Mouse (Mus musculus): ENCODE results near the gene Bcat1.
"Not testable (repeated sequence)": the region's sequence is repeated elsewhere in the genome, so short reads cannot be mapped to it uniquely, and the experiment has no call there.

Bcat1 gene

DNA sequence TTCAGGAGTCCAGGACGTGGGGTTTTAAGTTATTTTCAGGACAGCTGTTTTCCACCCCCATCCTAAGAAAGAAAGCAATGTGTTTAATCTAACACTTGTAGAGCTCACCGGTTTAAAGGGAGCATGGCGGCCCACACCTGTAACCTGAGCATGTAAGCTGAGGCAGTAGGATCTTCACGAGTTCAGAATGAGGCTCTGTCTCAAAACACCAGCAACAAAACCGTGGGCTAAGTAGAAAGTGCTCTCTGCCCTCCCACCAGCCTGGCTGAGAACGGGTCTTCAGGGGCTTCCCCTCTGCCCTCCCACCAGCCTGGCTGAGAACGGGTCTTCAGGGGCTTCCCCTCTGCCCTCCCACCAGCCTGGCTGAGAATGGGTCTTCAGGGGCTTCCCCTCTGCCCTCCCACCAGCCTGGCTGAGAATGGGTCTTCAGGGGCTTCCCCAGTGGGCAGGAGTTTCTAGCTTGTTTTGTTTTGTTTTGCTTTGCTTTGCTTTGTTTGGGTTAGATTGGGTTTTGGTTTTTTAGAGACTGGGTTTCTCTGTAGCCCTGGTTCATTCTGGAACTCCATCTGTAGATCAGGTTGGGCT is 17.1 kb upstream of the Bcat1 start:
- DNase-seq (ENCODE audit: low read depth, low spot score): not testable (repeated sequence)

DNA sequence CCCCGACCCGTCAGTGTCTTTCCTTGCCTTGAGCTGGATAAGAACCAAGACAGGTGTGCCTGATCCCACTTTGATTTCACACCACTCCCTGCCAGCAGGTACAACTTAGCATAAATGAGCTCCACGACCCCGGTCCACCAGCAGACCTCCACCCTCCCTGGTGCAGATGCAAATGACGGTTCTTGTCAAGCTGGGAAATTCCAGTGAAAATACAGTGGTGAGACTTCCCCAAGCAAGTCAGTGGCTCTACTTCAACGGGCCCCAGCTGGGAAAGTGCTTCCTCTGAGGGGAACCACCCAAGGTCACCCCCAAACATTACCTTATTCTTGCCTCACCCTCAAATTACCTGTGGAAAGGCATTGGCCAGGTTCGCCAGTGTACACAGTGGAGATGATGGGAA is 16.0 kb upstream of the Bcat1 start:
- DNase-seq (ENCODE audit: low read depth, low spot score): no peak

DNA sequence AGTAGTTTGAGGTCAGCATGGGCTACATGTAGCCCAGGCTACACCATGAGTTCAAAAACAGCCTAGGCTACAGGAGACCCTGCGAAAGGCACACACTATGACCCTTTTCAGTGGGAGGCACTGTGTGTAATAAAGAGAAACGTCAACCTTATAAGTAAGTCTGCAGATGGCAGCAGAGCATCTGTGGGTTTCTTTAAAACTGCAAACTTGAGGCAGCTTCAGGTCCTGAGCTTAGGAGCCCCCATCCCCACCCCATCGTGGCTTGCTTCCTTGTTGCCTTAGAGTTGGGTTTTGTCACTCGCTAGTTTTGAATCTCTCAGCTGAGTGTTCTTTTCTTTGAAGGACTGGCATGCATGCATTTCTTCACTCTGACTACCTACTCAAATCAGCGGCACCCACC is 14.9 kb upstream of the Bcat1 start:
- DNase-seq (ENCODE audit: low read depth, low spot score): no peak

DNA sequence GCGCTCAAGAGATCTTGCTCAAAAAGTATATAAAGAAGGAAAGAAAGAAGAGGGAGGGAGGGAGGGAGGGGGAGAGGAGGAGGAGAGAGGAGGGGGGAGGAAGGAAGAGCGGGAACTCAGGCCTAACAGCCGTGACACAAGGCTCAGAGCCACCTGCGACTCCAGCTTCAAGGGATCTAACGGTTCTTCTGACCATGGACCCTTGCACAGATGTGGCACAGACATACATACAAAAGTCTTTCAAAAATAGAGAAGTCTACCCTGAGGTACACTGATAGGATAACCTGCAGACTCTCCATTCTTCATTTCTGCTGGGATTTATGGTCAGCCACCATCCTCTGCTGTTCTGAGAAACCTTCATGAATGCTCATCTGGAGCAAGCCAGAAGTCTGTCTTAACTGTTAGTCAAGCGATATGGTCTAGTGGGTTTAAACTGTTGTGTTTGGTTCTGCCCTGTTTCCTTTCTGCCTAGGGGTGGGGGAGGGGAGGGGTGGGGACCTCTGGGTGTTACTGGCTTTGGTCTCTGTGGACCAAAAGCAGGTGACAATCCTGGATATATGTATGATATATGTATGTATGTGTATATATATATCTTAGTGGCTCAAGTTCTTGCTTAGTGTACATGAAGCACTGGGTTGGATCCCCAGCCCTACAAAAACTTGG is 14.3 kb upstream of the Bcat1 start:
- no peak for DNase-seq (ENCODE audit: low read depth, low spot score)

DNA sequence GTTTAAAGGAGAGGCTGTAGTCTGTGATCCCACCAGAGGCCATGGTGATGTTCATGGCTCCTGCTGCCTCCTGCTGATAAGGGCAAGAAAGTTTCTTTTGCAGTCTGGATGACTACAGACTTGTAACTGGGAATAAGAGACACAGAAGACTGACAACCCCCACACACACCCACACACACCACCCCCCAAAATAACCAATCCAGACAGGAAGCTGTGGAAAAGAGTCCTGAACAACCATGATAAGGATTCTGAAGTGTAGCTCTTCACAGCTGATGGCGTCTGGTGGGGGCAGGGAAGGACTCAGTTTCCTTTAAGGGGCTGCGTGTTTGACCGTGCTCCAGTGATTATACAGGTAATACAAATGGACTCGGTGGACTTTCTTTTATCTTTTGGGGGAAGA is 13.4 kb upstream of the Bcat1 start:
- DNase-seq (ENCODE audit: low read depth, low spot score): no peak

DNA sequence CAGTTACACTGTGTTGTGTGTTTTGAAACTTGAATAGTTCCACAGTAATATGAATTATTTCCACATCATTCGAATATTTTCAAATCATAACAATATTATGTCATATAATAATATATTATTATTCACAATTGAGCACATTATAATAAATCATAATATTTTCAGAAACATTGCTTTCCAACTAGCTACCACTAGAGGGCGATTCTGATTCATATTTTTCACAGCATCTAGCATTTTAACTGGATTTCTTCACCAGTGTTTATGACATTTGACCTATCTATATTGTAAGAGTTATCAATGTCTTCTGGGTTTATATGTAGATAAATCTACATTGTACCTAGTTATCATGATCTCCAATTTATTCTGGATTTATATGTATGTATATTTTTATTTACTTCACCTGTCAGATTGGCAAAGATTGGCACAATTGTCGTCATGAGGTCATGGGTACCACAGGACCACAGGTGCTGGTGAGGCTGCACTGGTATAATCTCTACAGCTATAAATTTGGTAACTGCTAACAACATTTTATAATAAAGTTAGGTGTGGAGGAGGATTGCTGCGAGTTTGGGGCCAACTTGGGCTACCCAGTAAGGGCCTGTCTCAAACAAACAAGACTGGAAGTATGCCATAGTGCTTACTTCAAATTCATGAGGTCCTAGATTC is 12.6 kb upstream of the Bcat1 start:
- DNase-seq (ENCODE audit: low read depth, low spot score): no peak

DNA sequence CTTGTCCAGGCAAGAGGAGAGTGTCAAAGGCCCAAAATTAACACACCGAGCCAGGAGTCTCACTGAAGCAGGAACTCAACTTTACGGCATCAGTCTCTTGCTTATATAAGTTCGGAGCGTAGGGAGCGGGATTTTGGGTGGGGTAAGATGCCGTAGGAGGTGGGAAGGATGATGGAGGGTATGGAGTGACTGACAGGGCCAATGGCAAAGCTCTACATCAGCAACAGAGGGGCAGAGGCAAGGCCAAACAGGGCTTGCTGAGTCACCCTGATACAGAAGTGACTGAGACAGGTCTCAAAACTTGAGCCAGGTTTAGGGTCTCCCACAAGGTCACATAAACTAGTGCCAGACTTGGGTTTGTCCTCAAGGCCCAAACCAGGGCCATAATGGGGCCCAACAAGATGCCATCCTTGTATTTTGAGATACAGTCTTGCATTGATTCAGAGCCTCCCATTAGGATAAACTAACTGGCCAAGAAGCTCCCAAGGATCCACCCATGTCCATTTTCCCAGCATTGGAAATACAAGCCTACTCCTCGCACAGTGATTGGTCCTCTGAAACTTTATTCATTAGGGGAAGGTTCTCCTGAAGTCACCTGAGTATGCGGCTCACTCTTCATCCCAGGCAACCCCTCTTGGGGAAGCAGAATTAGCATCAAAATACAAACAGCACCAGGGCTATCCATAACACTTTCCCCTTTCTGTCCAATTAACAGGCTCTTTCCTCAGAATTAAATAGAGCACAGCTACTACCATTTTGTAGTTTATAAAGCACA is 8.5 kb upstream of the Bcat1 start:
- DNase-seq (ENCODE audit: low read depth, low spot score): no peak

DNA sequence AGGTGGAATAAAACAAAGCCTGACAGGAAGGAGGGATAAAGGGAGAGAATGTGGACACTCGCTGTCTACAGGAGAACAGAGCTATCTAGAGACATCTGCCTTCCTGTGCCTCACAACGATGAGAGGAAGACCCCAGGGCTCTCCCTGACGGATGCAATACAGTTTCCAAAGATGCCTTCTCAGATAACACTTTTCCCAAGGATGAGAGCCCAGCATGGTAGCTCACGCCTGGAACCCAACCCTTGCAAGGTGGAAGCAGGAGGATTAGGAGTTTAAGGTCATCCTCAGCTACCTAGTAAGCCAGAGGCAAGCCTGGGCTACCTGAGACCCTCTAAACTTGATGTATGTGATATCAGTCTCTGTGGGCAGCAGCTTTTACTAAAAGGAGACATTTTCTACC is 5.7 kb upstream of the Bcat1 start:
- no peak for DNase-seq (ENCODE audit: low read depth, low spot score)

DNA sequence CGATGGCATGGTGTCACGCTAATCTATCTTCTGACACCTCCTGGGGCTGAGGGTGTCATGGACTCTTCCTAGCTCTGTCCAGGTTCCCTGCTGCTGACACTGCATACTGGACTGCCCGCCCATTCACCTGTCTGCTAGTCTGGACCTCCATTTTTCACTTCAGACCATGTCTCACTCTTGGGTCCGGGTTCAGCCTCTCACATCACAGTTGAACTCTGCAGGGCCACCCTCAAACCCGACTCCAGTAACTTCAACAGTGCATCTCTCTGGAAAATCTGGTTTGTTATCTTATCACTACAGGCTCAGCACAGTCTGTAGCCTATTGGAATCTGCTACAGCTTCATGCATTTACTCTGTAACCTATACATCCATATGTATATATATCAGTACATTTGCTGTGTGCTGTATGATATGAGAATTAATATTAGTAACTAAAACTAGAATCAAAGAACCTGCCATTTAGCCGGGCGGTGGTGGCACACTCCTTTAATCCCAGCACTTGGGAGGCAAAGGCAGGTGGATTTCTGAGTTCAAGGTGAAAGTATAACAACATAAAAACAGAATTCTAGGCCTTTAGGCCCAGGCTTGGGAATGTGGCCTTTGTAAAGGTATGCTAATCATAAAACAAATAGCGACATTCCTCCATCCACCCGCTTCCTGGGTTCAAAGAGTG is 3.2 kb upstream of the Bcat1 start:
- DNase-seq (ENCODE audit: low read depth, low spot score): no peak

DNA sequence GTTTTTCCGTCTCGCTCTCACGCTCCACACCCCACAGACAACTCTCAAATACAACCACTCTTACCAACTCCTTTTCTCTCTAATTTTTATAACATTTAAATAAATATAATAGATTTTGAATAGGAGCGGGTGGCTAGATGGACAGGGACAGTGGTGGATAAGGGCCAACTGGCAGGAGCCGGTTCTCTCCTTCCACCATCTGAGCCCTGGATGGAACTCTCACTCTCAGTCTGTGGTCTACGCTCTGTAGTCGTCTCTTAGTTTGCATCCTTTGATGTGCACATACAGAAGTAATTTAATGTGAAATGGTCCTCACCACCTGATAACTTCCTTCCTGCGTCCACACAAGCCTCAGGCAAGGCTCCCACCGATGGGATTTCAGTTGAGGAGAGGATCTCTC is 302 bp upstream of the Bcat1 start:
- DNase-seq (ENCODE audit: low read depth, low spot score): no peak

DNA sequence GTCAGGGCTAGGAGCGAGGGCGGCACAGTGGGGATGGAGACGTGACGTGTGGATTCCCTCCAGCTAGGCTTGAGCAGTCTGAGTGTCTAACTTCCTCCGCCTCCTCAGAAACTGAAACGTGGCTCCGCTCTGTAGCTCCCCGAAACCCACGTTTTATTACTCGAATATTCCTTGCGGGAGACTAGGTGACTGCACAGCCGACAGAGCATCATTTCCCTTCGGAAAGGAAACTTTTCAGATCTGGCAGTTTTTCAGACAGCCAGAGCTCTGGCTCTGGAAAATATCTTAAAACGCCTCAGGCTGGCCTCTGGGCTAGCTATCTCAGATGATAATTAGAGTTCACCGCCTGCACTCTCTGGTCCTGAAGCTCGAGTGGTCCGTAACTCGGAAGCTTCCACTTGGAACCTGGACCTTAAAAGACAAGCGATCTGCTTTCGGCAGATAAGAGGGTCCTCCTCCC is 866 bp downstream of the Bcat1 start:
- DNase-seq (ENCODE audit: low read depth, low spot score): no peak

DNA sequence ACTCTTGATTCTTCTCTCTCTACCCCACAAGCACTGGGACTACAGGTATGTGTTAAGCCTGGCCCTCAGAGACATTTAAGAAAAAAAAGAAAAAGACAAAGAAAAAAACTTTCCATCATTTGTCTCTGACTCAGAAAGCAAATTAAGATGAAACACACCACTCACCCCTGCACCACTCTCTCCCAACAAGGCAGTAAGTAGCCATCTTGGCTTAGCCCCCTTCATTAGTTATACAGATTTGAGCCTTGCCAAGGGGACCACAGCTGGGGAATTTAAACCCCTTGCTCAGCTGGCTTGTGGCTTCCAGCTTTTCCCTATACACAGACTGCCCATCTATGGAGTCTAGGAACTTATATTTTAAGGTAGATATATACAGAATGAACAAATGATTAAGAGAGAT is 1.5 kb downstream of the Bcat1 start:
- DNase-seq (ENCODE audit: low read depth, low spot score): no peak

DNA sequence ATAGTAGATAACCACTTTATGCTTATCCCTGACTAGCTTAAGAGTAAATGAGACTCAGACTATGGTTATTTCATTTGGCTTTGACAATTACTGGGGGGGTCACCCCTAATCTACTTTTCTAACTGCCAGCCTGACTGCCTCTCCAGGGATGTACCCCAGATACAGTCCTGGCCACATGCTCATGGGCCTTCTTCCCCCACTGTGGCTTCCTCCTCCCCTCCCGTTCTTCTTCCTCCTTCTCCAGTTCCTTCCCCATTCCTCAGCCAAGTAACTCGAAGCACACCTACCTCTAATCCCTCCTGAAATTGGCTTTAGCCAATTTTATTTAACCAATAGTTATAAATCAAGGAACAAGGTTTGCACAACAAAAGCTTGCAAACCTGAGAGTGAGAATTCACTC is 6.1 kb downstream of the Bcat1 start:
- DNase-seq (ENCODE audit: low read depth, low spot score): no peak

DNA sequence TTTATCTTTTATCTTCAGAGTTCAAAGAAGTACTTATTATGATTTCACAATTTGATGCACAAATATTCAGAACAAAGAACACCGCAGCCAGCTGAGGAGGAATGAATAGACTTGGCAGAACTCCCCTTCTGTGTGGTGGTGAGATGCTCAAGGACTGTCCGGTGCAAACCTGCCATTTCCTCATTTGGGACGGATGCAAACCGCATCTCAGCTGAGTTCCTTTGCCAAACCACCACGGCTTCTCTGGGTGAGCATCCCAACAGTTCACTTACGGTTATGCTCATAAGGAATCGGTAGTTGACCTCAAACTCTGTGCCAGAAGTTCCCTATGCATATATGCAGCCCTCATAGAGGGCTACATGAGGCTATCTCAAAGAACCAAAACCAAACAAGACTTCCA is 6.6 kb downstream of the Bcat1 start:
- no peak for DNase-seq (ENCODE audit: low read depth, low spot score)

DNA sequence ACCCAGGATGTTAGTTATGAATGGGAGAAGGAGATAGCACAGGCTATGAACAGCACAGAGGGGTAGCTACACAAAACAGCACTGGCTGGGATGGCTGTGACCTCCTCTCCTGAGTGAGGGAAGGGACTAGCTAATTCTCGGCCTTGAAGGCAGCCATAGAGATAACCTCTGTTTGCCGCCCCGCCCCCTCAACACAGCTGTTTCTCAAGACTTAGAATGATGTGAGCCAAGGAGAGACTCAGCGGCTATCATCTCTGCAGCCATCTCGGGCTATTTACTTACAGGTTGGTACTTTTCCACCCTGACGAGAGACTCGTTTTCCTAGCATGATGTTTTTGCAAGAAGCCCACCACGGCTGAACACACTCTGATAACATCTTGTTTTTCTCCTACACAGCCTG is 8.3 kb downstream of the Bcat1 start:
- no peak for DNase-seq (ENCODE audit: low read depth, low spot score)

DNA sequence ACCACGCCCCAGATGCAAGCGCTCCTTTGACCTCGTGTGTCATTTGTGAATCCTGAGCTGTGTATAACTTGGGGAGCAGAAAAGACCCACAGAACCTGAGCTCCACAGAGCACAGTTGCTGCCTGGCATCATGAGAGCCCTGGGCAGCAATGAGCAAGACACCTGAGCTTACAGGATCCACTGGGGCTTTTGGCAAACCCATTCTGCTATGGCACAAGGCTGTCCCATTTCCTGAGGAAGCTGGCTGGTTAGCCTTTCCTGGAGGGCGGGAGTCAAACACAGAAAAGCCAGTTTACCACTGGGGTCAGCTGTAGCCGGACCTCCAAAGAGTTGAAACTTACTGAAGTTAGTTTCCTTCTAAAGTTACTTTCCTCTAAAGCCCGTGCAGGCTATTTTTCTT is 9.6 kb downstream of the Bcat1 start:
- no peak for DNase-seq (ENCODE audit: low read depth, low spot score)

DNA sequence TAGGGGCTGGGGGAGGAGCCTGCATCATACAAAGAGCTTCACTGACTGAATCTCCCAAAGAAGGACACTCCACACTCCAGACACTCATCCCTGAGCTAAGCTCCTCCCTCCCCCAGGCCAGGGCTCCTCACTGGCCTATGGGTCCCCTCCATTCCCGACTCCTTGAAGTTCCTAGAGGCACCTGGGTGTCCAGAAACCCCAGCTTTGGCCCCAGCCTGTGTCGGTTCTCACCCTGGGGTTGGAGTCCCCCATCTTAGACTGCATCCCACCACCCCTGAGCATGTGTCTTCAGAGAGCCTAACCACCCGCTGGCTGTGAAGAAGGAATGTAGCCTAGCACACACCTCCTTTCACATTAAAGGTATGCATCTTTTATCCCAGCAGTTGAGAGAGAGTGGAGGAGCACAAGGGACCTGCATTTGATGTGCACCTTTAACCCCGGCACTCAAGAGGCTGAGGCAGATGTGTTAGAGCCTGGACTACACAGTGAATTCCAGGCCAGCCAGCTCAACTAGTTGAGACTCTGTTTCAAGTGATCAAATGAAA is 10.6 kb downstream of the Bcat1 start:
- no peak for DNase-seq (ENCODE audit: low read depth, low spot score)

DNA sequence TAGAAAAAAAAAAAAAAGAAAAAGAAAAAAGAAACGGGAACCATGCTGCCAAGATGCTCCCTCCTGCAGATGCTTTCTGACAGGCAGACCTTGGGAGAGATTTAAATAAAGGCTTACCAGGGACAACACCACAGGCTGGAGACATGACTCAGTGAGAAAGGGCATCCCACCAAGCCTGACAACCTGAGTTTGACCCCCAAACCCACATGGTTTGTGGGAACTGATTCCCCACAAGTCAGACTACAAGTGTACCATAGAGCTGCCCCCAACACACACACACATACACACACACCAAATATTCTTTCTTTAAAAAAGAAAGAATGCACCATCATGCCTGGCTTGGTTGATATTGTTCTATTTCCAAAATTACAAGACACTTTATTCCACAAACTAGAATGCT is 11.9 kb downstream of the Bcat1 start:
- DNase-seq (ENCODE audit: low read depth, low spot score): no peak

DNA sequence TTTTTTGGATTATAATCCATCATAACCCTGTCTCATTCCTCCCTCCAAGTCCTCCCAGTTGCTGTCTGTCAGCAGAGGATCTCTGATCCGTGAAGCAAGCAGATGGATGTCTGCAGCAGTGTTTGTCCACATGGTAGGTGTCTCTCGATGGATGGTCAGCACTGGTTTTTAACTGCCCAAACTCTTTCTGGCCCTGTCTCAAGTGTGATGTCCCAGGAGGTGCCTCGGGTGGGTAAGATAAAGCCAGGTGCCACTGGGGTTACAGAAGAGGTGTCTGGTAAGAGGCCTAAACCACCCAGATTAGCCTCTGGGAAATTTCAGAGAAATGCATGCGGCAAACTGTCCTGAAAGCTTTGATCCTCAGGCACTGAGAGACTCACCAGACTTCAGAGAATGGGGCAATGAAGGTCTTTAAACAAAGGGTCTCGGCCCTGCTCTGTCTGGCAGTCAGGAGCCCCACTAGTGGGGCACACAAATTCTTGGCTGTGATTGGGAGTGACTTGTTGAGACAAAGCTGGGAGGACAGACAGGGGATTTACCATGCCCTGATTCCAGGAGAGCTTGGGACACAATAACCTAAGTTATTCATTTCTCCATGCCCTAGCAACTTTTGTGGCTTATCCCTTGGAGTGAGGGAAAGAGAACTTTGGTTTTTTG is 12.6 kb downstream of the Bcat1 start:
- DNase-seq (ENCODE audit: low read depth, low spot score): no peak

DNA sequence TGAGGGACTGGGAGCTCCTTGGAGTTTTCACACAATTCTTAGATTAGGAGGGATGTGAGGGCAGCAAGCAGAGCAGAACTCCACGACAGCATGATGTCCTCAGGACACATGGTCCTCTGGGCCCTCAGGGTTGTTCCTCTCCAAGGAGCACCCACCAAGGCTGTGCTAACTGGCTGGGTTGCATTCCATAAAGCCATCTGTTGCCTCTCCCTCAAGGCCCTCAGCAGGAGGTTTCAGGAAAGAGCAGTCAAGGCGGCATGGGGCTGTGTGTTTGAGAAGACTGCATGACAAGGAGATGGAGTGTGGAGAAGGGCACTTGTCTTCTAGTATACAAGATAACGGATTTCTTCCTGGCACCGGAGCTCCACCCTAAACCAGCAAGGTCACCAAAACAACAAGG is 13.2 kb downstream of the Bcat1 start:
- no peak for DNase-seq (ENCODE audit: low read depth, low spot score)

DNA sequence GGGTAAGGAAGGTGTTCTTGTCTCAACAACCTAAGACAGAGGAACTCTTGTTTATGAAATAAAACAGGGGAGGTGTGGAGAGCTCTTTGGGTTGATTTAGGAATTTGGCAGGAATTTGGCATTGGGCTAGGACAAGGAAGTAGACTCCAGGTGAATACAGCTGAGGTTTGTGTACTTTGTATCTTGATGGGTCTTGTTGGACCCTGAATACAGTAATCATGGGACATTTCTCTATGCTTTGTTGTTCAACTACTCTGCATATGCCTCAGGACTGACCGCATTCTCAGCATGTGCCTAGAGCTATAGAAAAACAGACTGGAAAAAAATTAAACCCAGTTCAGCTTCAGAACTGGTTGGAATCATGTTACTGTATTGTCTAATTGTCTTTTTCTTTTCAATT is 14.6 kb downstream of the Bcat1 start:
- no peak for DNase-seq (ENCODE audit: low read depth, low spot score)

All from brain, embryonic 18.5 days (tissue).